Mouse (Mus musculus): Measurements from ENCODE around the gene Cep135. TPM values are rescaled to one million over a fixed set of nuclear protein-coding genes. Genes with fewer than 3 reads are reported as not detected.

Cep135 gene
- polyA plus RNA-seq, 2 experiments = 4.3 to 4.9 TPM

GRCm38 (mm10) chr5:76668118-76668517 lies 79.6 kb downstream of the Cep135 start:
- DNase-seq (ENCODE audit: low read depth in 3 of 3, low spot score in 3 of 3) = no peak
- H3K9me3 ChIP-seq (ENCODE audit: control insufficient read depth, low read length) = no peaks in the 10 kb centered on the region
- no peak overlapping the region for H3K9ac ChIP-seq (replicated peaks)
- no peak for ATAC-seq (ENCODE audit: insufficient read depth)
- peaks cover 0 to 2% of the 10 kb centered on the region in 2 experiments; a peak in 3 of 4 replicates for H3K4me1 ChIP-seq (replicated peaks; ENCODE audit: control insufficient read depth in 2 of 2, insufficient read depth in 2 of 2, low read length in 1 of 2)
- H3K27me3 ChIP-seq (ENCODE audit: control insufficient read depth, insufficient read depth, low read length) = no peaks in the 10 kb centered on the region
- TF ChIP-seq EP300 (IDR thresholded peaks at IDR 0.05; ENCODE audit: low read depth) = no peak
- no peak for TF ChIP-seq CTCF (IDR thresholded peaks at IDR 0.05; ENCODE audit: low read depth)
- H3K4me3 ChIP-seq (ENCODE audit: insufficient read depth in 1 of 2, low read depth in 2 of 2, low read length in 2 of 2) = no peak overlapping the region
- WGBS (ENCODE audit: insufficient replicate concordance) = 55% methylated on average over 5 of the region's 5 CpGs
- H3K36me3 ChIP-seq (replicated peaks; ENCODE audit: control insufficient read depth, insufficient read depth, low read depth) = no peaks in the 10 kb centered on the region
- H3K27ac ChIP-seq = no peak overlapping the region
- no peak overlapping the region for H3K4me2 ChIP-seq (ENCODE audit: low read depth)

DNA sequence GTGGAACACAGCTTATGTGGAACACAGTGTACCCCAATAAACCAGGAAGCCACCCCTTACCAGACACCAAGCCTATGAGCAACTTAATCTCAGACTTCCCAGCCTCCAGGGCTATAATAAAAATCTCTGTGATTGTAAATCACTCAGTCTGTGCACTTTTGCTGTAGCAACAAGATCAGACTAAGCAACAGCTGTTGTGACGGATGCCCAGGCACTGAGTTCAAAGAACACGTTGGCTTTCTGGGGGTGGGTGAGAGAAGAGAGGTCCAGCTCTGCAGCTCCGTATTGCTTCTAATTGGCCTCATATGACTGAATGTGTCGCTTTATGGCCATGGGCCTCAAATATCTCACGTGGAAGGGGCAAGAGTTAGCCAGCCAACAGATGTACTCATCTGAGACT lies 80.0 kb downstream of the Cep135 start:
- no peak for TF ChIP-seq EP300 (IDR thresholded peaks at IDR 0.05; ENCODE audit: low read depth)
- no peak for TF ChIP-seq CTCF (IDR thresholded peaks at IDR 0.05; ENCODE audit: low read depth)
- no peaks in the 10 kb centered on the region for H3K36me3 ChIP-seq (replicated peaks; ENCODE audit: control insufficient read depth, insufficient read depth, low read depth)
- no peak for DNase-seq (ENCODE audit: low read depth in 3 of 3, low spot score in 3 of 3)
- WGBS (ENCODE audit: insufficient replicate concordance) = 80% methylated on average over 5 of the region's 5 CpGs
- no peak overlapping the region for H3K9ac ChIP-seq (replicated peaks)
- no peaks in the 10 kb centered on the region for H3K27me3 ChIP-seq (ENCODE audit: control insufficient read depth, insufficient read depth, low read length)
- peaks cover 0 to 2% of the 10 kb centered on the region in 2 experiments; a peak in 3 of 4 replicates for H3K4me1 ChIP-seq (replicated peaks; ENCODE audit: control insufficient read depth in 2 of 2, insufficient read depth in 2 of 2, low read length in 1 of 2)
- H3K4me2 ChIP-seq (ENCODE audit: low read depth) = no peak overlapping the region
- H3K27ac ChIP-seq = no peak overlapping the region
- no peak overlapping the region for H3K4me3 ChIP-seq (ENCODE audit: insufficient read depth in 1 of 2, low read depth in 2 of 2, low read length in 2 of 2)
- ATAC-seq (ENCODE audit: insufficient read depth) = no peak
- no peaks in the 10 kb centered on the region for H3K9me3 ChIP-seq (ENCODE audit: control insufficient read depth, low read length)

DNA sequence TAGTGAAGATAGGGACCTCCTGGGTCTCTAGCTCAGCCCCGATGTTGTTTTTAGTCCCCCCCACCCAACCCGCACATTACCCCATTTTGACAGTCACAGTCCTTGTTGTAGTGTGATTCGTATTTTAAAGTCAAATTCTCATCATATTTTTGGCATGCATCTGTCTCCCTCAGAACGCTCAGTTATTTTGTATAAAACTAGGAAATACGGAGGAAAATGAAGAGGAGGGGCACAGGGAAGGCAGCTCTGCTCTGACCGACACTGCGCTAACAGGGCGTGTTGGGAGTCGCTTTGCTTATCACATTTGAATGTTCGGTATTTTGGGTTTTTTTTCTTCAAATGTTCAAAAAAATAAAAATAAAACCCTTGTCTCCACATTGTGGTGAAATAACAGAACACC lies 81.7 kb downstream of the Cep135 start:
- ATAC-seq (ENCODE audit: insufficient read depth) = no peak
- Histone ChIP-seq H3K9me3 (ENCODE audit: control insufficient read depth, low read length) (no peaks in the 10 kb centered on the region), H3K4me3 (ENCODE audit: insufficient read depth in 1 of 2, low read depth in 2 of 2, low read length in 2 of 2) (no peak overlapping the region), H3K27ac (no peak overlapping the region), H3K9ac (replicated peaks) (no peak overlapping the region), H3K4me2 (ENCODE audit: low read depth) (no peak overlapping the region), H3K36me3 (replicated peaks; ENCODE audit: control insufficient read depth, insufficient read depth, low read depth) (no peaks in the 10 kb centered on the region), H3K4me1 (replicated peaks; ENCODE audit: control insufficient read depth in 2 of 2, insufficient read depth in 2 of 2, low read length in 1 of 2) (peaks cover 0 to 2% of the 10 kb centered on the region in 2 experiments; a peak in 3 of 4 replicates), H3K27me3 (ENCODE audit: control insufficient read depth, insufficient read depth, low read length) (no peaks in the 10 kb centered on the region)
- DNase-seq (ENCODE audit: low read depth in 3 of 3, low spot score in 3 of 3) = no peak
- WGBS (ENCODE audit: insufficient replicate concordance) = 71% methylated on average over 10 of the region's 10 CpGs
- TF ChIP-seq EP300 (IDR thresholded peaks at IDR 0.05; ENCODE audit: low read depth) (no peak), CTCF (IDR thresholded peaks at IDR 0.05; ENCODE audit: low read depth) (no peak)

GRCm38 (mm10) chr5:76674022-76674653 lies 85.6 kb downstream of the Cep135 start:
- H3K36me3 ChIP-seq (replicated peaks; ENCODE audit: control insufficient read depth, insufficient read depth, low read depth) = no peaks in the 10 kb centered on the region
- WGBS (ENCODE audit: insufficient replicate concordance) = 65% methylated on average over 5 of the region's 5 CpGs
- H3K4me1 ChIP-seq (replicated peaks; ENCODE audit: control insufficient read depth in 2 of 2, insufficient read depth in 2 of 2, low read length in 1 of 2) = peaks cover 0 to 4% of the 10 kb centered on the region in 2 experiments; a peak in 2 of 4 replicates
- no peaks in the 10 kb centered on the region for H3K27me3 ChIP-seq (ENCODE audit: control insufficient read depth, insufficient read depth, low read length)
- H3K27ac ChIP-seq = no peak overlapping the region
- H3K4me3 ChIP-seq (ENCODE audit: insufficient read depth in 1 of 2, low read depth in 2 of 2, low read length in 2 of 2) = no peak overlapping the region
- no peak for DNase-seq (ENCODE audit: low read depth in 3 of 3, low spot score in 3 of 3)
- TF ChIP-seq CTCF (IDR thresholded peaks at IDR 0.05; ENCODE audit: low read depth) = no peak
- TF ChIP-seq EP300 (IDR thresholded peaks at IDR 0.05; ENCODE audit: low read depth) = no peak
- no peak for ATAC-seq (ENCODE audit: insufficient read depth)
- no peak overlapping the region for H3K9ac ChIP-seq (replicated peaks)
- H3K4me2 ChIP-seq (ENCODE audit: low read depth) = no peak overlapping the region
- H3K9me3 ChIP-seq (ENCODE audit: control insufficient read depth, low read length) = no peaks in the 10 kb centered on the region

DNA sequence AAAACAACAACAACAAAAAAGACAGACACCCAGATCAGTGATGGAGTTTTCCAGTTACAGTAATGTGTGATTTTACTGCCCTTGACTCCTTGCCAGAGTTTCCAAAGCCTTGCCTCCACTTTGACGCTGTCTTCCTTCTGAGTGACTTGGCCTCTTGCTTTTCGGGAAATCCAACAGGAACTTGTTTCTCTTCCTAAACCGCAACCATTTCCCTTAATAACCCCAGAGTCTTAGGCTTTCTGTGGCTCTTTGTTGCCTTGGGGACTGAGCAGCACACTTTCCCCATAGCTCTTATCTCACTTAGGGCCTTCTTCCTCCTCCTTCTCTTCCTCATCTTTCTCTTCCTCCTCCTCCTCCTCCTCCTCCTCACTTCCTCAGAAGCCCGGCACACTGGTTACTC lies 86.9 kb downstream of the Cep135 start:
- H3K36me3 ChIP-seq (replicated peaks; ENCODE audit: control insufficient read depth, insufficient read depth, low read depth) = no peaks in the 10 kb centered on the region
- no peak for TF ChIP-seq CTCF (IDR thresholded peaks at IDR 0.05; ENCODE audit: low read depth)
- no peak for TF ChIP-seq EP300 (IDR thresholded peaks at IDR 0.05; ENCODE audit: low read depth)
- no peaks in the 10 kb centered on the region for H3K9me3 ChIP-seq (ENCODE audit: control insufficient read depth, low read length)
- ATAC-seq (ENCODE audit: insufficient read depth) = no peak
- H3K27me3 ChIP-seq (ENCODE audit: control insufficient read depth, insufficient read depth, low read length) = no peaks in the 10 kb centered on the region
- no peak for DNase-seq (ENCODE audit: low read depth in 3 of 3, low spot score in 3 of 3)
- no peak overlapping the region for H3K4me3 ChIP-seq (ENCODE audit: insufficient read depth in 1 of 2, low read depth in 2 of 2, low read length in 2 of 2)
- H3K27ac ChIP-seq = no peak overlapping the region
- 20% methylated on average over 4 of the region's 4 CpGs for WGBS (ENCODE audit: insufficient replicate concordance)
- H3K4me1 ChIP-seq (replicated peaks; ENCODE audit: control insufficient read depth in 2 of 2, insufficient read depth in 2 of 2, low read length in 1 of 2) = peaks cover 0 to 2% of the 10 kb centered on the region in 2 experiments; a peak in 2 of 4 replicates
- H3K4me2 ChIP-seq (ENCODE audit: low read depth) = no peak overlapping the region
- H3K9ac ChIP-seq (replicated peaks) = no peak overlapping the region
